Mouse (Mus musculus) cerebellum, adult (tissue): ENCODE data around the gene Spag9.
A peak's percentile ranks its signal among the peaks of the same experiment; 100 is the strongest.
"Not testable (repeated sequence)": the region's sequence is repeated elsewhere in the genome, so short reads cannot be mapped to it uniquely, and the experiment has no call there.

ENCODE experiments used
- ATAC-seq: cut with Nextera tagmentation; 2 replicates; pipeline ENCODE4 v1.9.2; 2017; ENCODE audit warnings: mild to moderate bottlenecking, moderate library complexity, mixed read lengths; ENCODE audit not compliant: insufficient number of reproducible peaks, low FRiP score, low TSS enrichment

Spag9 gene

DNA sequence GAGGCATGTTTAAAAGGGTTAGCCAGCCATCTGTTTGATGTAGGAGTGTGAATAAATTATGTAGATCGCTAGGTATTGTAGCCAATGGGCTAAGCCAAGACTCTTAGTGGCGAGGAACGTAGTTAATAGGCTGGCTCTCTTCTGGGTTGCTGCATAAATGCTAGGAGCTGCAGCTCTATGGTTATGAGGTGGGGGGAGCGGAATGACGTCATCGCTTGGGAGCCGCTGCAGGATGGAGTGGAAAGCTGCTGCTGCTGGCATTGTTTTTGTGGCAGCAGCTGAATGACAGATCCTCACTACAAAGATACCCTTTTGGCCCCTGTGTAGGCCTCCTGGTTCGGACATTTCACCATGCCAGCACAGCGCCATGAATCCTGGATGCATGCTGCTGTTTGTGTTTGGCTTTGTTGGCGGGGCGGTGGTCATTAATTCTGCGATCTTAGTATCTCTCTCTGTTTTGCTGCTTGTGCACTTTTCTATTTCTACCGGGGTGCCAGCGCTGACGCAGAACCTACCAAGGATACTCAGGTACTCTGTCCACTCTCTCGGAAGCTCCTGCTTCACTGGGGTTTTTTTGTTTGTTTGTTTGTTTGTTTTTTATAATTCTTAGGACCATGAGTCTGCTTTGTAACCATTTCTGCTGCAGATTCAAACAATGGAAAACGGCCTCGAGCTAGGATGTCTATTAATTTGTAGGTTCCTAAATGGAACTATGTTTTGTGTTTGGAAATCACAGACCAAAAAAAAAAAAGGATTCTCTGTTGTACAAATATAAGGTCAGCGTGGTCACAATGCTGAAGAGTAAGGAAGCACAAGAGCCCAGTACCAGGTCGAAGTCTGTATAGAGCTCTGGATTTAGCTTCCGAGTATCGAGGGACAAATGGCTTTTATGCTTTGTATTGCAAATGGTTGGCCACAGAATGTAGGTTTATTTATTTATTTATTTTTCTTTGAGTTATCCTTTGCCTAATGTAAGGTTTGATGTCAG is 48.4 kb downstream of the Spag9 start:
- ATAC-seq, result peak; percentile 98

DNA sequence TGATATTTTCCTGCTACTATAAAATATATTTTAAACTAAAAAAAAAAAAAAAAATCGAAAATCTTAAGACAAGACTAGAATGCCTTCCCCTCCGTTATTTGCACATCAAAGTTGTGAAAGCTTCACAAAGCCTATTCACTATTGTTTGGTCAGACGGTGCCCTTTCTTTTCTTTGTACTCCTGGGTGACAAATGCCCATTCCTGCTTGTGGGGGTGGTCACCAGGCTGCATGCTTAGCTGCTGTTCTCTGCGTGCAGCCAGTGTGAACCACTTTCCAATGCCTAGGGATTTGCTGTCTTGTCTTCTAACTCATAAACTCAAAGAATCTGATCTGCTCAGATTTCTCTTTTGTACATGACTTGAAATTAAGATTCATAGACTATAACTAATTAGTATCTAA is 49.1 kb downstream of the Spag9 start:
- no peak for ATAC-seq

DNA sequence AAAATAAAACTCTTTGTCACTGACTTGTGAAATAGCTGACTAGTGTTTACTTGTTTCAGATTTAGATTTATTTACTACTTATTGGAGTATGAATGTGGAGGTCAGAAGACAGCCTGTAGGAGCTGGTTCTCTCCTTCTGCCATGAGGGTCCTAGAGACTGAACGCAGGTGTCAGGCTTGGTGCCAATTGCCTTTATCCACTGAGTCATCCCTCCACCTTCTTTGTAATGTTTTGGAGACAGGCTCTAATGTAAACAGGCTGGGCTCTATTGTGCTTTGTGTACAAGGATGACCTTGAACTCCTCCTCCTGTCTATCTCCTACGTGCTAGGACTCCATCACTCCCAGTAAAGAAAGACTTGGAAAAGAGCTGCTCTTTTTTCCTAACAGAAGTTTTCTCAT is 51.4 kb downstream of the Spag9 start:
- ATAC-seq, result no peak

- no peak for ATAC-seq
Observed at GRCm38 (mm10) chr11:94054176-94054575, 58.3 kb downstream of the Spag9 start.

- ATAC-seq, result no peak
Observed at GRCm38 (mm10) chr11:94054901-94055300, 59.0 kb downstream of the Spag9 start.

- no peak for ATAC-seq
Observed at GRCm38 (mm10) chr11:94063941-94064340, 68.0 kb downstream of the Spag9 start.

- ATAC-seq, result no peak
Observed at GRCm38 (mm10) chr11:94070455-94070854, 74.6 kb downstream of the Spag9 start.

DNA sequence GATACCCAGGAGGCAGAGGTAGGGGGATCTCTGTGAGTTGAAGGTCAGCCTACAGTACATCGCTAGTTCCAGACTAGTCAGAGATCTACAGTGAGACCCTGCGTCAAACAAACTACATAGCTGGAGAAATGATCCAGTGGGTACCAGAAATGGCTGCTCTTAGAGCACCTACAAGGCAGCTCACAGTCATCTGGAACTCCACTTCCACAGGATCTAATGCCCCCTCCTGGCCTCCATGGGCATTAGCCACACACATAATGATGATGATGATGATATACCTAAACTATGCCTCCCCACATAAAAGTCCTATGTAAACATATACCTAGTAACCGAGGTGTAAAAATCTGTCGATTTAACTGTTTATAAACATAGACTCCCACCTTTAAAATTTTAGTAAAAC is 77.4 kb downstream of the Spag9 start:
- ATAC-seq, result no peak

GRCm38 (mm10) chr11:94086966-94087365 is 91.1 kb downstream of the Spag9 start:
- not testable (repeated sequence) for ATAC-seq

DNA sequence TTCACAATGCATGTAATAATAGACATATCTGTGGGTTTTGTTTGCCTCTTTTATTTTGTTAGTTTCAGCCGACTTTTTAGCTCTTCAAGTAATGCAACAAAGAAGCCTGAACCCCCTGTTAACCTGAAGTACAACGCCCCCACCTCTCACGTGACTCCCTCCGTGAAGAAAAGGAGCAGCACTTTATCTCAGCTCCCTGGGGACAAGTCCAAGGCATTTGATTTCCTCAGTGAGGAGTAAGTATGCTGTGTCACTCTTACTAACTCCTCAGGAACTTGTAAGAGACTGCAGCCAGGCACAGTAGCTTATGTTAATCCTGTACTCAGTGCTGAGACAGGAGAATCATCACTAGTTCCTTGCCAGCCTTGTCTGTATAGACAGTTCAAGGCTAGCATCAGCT is 94.6 kb downstream of the Spag9 start:
- no peak for ATAC-seq

GRCm38 (mm10) chr11:94097489-94097888 is 101.6 kb downstream of the Spag9 start:
- ATAC-seq, result no peak

GRCm38 (mm10) chr11:94098840-94099239 is 102.9 kb downstream of the Spag9 start:
- ATAC-seq, result no peak

- no peak for ATAC-seq
Observed at GRCm38 (mm10) chr11:94113795-94114194, 117.9 kb downstream of the Spag9 start.

DNA sequence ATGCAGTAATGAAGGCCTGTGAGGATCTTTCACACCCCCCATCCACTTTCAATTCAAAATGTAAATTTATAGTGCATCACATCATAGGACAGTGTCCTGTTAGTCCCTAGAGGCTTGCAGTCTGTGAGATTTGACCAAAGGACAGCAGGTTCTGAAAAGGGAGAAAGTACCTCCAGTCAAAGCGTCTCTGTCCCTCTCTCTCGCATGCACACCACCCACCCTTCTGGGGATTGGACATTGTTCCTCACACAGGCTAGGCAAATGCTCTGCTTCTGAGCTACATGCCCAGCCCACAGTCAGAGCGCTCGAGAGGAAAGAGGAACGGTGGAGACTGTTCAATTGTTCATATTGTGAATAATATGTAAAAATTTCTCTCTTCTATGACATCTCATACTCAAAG is 119.5 kb downstream of the Spag9 start:
- no peak for ATAC-seq

DNA sequence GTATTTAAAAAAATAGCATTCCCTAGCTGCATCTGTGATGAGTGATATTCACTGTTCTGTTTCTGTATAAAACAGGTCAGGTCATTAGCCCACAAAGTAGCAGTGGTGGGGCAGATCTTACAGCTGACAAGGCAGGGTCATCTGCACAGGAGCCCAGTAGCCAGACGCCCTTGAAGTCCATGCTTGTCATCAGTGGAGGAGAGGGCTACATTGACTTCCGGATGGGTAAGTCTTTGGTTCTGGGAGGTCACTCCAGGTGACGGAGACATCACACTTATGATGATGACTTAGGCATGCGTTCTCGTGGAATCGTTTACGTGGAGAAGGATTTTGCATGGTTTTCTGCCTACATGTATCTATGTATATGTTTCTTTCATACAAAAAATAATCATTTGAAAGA is 120.8 kb downstream of the Spag9 start:
- ATAC-seq, result no peak

- ATAC-seq, result no peak
Observed at GRCm38 (mm10) chr11:94117836-94118235, 121.9 kb downstream of the Spag9 start.

DNA sequence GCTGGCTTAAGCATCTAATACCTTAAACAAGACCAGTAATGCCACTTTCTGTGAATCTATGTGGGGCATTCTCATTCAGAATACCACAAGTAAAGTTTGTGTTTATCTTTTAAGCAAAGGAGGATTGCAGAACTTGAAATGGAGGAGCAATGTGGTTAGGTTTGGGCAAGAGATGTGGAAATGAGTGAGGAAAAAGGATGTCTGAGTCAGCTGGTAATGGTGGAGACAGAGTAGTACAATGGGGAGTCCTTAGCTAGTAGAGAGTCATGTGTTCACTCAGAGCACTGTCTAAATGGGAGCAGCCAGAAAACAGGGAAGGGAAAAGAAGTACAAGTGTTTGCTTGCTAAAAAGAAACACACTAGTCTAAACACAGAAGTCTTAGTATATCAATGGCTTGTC is 122.7 kb downstream of the Spag9 start:
- ATAC-seq, result no peak

GRCm38 (mm10) chr11:94120690-94121089 is 124.8 kb downstream of the Spag9 start:
- ATAC-seq, result no peak

DNA sequence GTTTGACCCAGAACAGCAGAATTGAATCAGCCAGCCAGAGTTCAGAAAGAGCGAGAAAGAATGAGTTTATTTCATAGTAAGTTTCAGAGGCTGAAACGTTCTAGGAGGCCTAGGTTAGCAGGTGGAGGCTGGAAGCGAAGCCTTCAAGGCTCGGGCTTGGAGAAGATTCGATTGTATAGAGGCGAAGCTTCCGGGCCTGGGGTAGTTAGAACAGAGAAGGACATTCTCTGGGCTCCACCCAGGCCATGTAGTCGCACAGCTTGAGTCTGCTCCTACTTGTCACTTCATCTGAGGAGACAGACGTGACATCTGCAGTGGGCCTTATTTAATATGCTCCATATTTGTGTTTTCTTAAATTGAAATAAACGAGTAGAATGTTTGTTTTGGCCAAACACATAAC is 125.6 kb downstream of the Spag9 start:
- no peak for ATAC-seq

- no peak for ATAC-seq
Observed at GRCm38 (mm10) chr11:94122341-94123030, 126.6 kb downstream of the Spag9 start.

GRCm38 (mm10) chr11:94126701-94127100 is 130.8 kb downstream of the Spag9 start:
- ATAC-seq, result no peak

- peak; percentile 78 for ATAC-seq
Observed at GRCm38 (mm10) chr11:94127966-94128365, 132.1 kb downstream of the Spag9 start.
